Mouse (Mus musculus): ENCODE measurements around the gene Sf1.

DNA sequence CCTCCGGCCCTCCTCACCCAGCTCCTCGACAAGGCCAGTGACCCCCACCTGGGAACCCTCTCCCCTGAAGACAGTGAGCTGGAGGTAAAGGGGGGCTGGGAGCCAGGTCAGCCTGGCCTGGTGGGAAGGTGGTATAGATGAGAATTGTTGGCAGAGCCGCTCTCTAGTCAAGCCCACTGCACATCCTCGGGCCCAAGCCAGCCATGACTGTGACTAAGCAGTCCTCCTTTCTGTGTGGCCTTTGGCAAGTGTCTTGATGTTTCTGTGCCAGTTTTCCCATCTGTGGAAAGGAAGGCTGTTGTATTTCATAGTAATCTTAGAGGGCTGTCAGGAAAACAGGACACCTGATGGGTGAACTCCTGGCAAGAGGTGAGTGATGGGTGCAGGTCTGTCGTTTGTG lies 19.5 kb upstream of the Sf1 start:
- no peak for TF ChIP-seq CHD2 (IDR thresholded peaks at IDR 0.05; ENCODE audit: low read depth, low read length)
- no peak for TF ChIP-seq HCFC1 (IDR thresholded peaks at IDR 0.05; ENCODE audit: borderline replicate concordance, insufficient read depth, low read length)
- TF ChIP-seq MAFK (IDR thresholded peaks at IDR 0.05; ENCODE audit: insufficient read depth, low read depth, low read length): no peak
